Mouse (Mus musculus) c-Kit-positive CD71-positive TER-119-positive erythroid progenitor cells, embryonic 14.5 days (primary cell): ENCODE results near the gene Ctnnal1.
A peak's percentile ranks its signal among the peaks of the same experiment; 100 is the strongest.

Experiments
- DNase-seq: peaks from one replicate; pipeline ENCODE4 v3.0.0-alpha.2; 2013; ENCODE audit warnings: low spot score

Ctnnal1 gene

DNA sequence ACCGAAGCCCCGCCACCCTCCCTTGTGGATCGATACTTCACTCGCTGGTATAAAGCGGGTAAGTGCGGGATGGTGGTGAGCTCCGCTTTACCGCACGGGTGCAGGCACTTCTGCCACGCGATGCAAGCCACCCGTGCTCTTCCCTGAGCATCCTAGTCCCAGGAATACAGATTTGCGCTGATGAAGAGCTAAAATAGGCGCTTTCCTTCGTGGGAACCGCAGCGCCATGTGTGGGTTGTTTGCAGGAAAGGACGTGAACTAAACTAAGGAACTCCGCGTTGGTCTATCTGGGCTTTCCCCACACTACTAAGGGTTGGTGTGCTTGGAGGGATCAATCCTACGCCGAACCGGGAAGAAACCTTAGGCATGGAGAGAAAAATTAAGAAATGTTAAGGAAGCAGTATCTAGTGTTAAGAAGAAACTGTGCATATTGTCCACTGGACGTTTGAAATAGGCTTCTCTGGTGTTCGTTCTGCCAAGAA is 62.3 kb downstream of the Ctnnal1 start:
- no peak for DNase-seq

DNA sequence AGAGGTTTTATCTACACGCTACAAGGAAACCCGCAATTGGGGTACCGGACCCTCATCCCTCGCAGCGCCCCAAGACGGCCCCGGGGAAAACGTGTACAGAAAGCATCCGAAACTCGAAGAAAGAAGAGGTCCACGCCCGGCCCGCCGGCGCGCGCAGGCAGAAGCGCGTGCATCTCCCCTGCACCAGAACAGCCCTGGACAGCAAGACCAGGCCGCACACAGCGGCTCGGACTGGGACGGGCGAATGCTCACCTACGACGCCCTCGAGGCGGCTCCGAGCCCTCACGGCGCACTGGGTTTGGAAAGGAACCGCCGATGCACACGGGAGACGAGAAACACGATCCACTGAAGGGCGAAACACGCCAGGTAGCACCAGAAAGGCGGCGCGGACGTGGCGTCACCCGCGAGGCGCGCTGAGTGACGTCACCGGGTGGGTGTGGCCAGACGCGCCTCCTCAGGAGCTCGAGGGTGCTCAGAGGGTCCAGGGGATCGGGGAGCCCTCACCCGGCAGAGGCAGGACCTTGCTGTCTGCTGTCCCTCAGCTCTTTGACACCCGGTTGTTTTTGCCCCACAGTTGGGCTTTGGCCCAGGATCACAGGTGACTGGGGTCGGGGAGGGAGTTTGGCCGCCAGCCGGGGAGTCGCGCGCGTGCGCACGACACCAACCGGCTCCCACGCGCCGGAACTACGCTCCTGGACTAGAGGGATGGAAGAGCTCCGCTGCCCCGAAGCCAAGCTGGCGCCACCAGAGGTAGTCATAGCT is 62.9 kb downstream of the Ctnnal1 start, which contains the start of the genes Elp1 and Fam206a:
Gene Elp1 (minus strand): TSS at position 425 of the 762 bp plus-strand sequence.
Gene Fam206a (plus strand): TSS at position 439 of the 762 bp plus-strand sequence.
- DNase-seq, result peak; percentile 88

DNA sequence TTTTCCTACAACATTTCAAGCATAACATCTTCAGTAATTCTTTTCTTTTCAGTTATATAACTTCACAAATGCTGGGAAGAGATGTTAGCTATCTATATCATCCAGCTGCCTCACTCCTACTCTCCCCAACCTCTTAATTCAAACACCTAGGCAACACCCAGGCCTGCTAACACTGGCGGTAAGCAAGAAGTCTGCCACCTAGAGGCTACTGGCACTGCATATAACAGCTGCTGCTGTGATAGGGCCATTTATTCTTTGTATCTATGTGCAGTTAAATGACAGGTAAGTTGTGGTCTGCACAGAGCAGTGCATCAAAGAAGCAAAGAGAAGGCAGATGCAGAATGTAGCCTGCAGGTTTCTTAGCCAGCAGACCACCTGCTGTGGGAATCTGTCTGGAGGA is 73.6 kb downstream of the Ctnnal1 start:
- DNase-seq, result no peak

DNA sequence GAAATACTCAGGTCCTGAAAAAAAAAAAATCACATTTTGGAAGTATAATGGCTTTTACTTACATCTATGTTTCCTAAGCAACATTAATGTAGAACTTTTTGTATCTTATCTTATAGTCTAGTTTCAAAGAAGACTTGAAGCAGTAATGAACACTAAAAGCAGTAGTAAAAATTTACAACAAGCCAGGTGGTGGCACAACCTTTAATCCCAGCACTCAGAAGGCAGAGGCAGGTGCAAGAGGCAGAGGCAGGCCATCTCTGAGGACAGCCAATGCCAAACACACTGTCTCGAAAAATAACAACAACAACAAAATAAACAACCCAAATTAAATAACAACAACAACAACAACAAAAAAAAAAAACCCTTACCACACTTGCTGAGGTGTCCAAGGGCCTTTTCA is 93.9 kb downstream of the Ctnnal1 start:
- no peak for DNase-seq

DNA sequence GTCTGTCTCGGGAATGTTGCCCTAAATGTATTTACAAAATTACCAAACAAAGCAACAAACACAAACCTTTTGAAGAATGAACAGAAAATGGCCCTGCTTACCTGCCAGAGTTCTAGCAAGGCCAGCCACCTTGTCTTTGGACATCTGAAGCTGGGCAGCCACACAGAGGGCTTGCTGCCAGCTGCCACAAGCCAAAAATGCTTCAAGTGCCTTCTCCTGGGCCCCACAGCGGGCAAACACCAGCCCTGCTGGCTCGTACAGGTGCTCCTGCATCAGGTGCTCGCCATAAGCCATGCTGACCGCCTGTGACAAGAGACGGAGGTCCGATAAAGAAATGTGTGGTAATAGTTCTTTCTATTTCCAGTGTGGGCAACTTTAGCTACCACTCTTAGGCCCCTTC is 96.1 kb downstream of the Ctnnal1 start:
- DNase-seq, result no peak

DNA sequence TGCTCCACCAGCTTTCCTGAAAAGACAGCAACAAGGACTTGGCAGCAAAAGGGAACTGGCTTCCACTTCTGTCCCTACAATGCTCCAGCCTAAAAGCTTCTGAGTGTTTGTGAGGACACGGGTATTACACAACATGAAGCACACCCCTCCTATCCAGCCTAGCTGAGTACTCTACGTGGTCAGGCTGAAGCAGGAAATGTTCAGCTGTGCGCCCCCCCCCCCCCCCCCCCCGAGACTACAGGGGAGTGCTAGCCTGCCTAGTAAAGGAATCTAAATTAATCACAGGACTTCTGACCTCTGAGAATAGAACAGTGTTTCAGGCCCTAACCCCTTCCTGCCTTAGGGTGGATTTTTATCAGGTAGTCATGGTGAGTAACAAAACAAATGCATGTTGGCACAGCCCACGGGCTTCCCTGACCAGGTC is 97.1 kb downstream of the Ctnnal1 start:
- no peak for DNase-seq
